Mouse (Mus musculus): ENCODE results near the gene Rnase12. TPM values are rescaled to one million over a fixed set of nuclear protein-coding genes. Genes with fewer than 3 reads are reported as not detected.
"Not testable (repeated sequence)": the region's sequence is repeated elsewhere in the genome, so short reads cannot be mapped to it uniquely, and the experiment has no call there.

Rnase12 gene
- polyA plus RNA-seq, 1 experiment from 2014 or later, result 0.49 TPM

GRCm38 (mm10) chr14:51017256-51017655 is 40.2 kb downstream of the Rnase12 start:
- H3K9me3 ChIP-seq (ENCODE audit: control insufficient read depth, low read length), result no peaks in the 10 kb centered on the region
- no peaks in the 10 kb centered on the region for H3K27me3 ChIP-seq (replicated peaks; ENCODE audit: control insufficient read depth, insufficient read depth, low read length)
- no peak overlapping the region for H3K4me3 ChIP-seq (ENCODE audit: low read depth, low read length)
- H3K4me2 ChIP-seq (ENCODE audit: low read depth, low read length), result no peak overlapping the region
- no peaks in the 10 kb centered on the region for H3K36me3 ChIP-seq (ENCODE audit: control insufficient read depth, insufficient read depth, low read length)
- no peak overlapping the region for H3K9ac ChIP-seq (ENCODE audit: low read depth, low read length)
- ATAC-seq (ENCODE audit: low read depth) (no peak), DNase-seq (ENCODE audit: low spot score) (peak; percentile 73)
- no peaks in the 10 kb centered on the region for H3K4me1 ChIP-seq (ENCODE audit: control insufficient read depth, insufficient read depth, low read length)
- WGBS, result 38% methylated on average over 3 of the region's 3 CpGs
- H3K27ac ChIP-seq (replicated peaks; ENCODE audit: low read depth, low read length), result no peak overlapping the region

DNA sequence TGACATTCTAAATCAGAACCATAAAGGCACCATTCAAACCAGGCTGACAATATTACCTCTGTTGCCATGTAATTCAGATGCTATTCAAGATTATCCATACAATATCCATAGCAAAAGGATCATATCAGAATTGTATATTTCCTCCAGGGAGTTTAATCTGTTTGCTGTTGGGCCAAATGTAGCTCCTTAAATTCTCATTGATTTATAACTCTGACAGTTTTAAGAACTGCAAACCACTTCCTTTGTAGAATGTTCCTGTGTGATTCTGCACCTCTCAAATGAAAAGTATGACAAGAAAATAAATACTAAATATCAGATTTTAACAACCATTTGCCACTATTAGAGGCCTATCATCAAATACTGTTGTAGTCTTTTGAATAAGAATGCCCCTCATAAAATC is 41.7 kb downstream of the Rnase12 start:
- no peaks in the 10 kb centered on the region for H3K27me3 ChIP-seq (replicated peaks; ENCODE audit: control insufficient read depth, insufficient read depth, low read length)
- H3K9me3 ChIP-seq (ENCODE audit: control insufficient read depth, low read length), result no peaks in the 10 kb centered on the region
- no peak overlapping the region for H3K27ac ChIP-seq (replicated peaks; ENCODE audit: low read depth, low read length)
- no peak overlapping the region for H3K4me3 ChIP-seq (ENCODE audit: low read depth, low read length)
- ATAC-seq (ENCODE audit: low read depth) (no peak), DNase-seq (ENCODE audit: low spot score) (no peak)
- no peak overlapping the region for H3K9ac ChIP-seq (ENCODE audit: low read depth, low read length)
- H3K4me1 ChIP-seq (ENCODE audit: control insufficient read depth, insufficient read depth, low read length), result no peaks in the 10 kb centered on the region
- H3K36me3 ChIP-seq (ENCODE audit: control insufficient read depth, insufficient read depth, low read length), result no peaks in the 10 kb centered on the region
- no peak overlapping the region for H3K4me2 ChIP-seq (ENCODE audit: low read depth, low read length)

DNA sequence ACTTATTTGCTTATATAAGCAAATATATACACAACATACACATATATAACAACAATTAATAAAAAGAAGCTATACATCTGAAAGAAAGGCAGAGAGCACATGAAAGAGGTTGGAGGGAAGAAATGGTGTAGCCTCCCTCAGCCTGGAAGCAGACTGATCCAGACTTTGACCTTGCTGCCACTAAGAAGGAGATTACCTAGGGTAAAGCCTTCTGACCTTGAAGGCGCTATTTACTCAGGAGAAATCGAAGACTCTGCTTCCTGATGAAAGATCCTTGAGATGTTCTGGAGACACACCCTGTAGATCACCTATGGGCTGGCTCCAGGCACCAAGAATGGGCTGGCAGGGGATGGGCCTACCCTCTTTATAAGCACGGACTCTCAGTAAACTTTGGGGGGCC is 42.7 kb downstream of the Rnase12 start:
- 83% methylated on average over 3 of the region's 3 CpGs for WGBS
- H3K4me3 ChIP-seq (ENCODE audit: low read depth, low read length); H3K4me1 ChIP-seq (ENCODE audit: control insufficient read depth, insufficient read depth, low read length); ATAC-seq (ENCODE audit: low read depth); H3K9ac ChIP-seq (ENCODE audit: low read depth, low read length); H3K9me3 ChIP-seq (ENCODE audit: control insufficient read depth, low read length); H3K4me2 ChIP-seq (ENCODE audit: low read depth, low read length); H3K36me3 ChIP-seq (ENCODE audit: control insufficient read depth, insufficient read depth, low read length); H3K27me3 ChIP-seq (replicated peaks; ENCODE audit: control insufficient read depth, insufficient read depth, low read length); H3K27ac ChIP-seq (replicated peaks; ENCODE audit: low read depth, low read length); DNase-seq (ENCODE audit: low spot score): not testable (repeated sequence)

DNA sequence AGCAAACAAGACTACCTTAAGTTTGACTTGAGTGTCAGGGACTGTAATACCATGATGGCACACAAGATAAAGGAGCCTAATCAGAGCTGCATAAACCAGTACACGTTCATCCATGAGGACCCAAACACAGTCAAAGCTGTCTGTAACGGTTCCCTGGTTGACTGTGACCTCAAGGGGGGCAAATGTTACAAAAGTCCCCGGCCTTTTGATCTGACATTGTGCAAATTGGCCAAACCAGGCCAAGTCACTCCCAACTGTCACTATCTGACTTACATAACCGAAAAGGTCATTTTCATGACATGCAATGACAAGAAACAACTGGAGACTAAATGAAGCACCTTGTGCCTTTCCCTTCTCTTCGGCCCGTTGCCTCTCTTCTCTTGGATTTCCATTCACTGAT is 47.9 kb downstream of the Rnase12 start:
- H3K4me1 ChIP-seq (ENCODE audit: control insufficient read depth, insufficient read depth, low read length), result peaks cover 8% of the 10 kb centered on the region; the same call in 1 of the 2 replicates
- H3K9me3 ChIP-seq (ENCODE audit: control insufficient read depth, low read length), result no peaks in the 10 kb centered on the region
- no peak for ATAC-seq (ENCODE audit: low read depth)
- no peaks in the 10 kb centered on the region for H3K36me3 ChIP-seq (ENCODE audit: control insufficient read depth, insufficient read depth, low read length)
- DNase-seq (ENCODE audit: low spot score), result no peak
- H3K27me3 ChIP-seq (replicated peaks; ENCODE audit: control insufficient read depth, insufficient read depth, low read length), result no peaks in the 10 kb centered on the region
- WGBS, result 91% methylated on average over 6 of the region's 6 CpGs
- H3K4me2 ChIP-seq (ENCODE audit: low read depth, low read length), result no peak overlapping the region
- no peak overlapping the region for H3K9ac ChIP-seq (ENCODE audit: low read depth, low read length)
- peak overlapping the region; percentile 94; the same call in 1 of the 2 replicates for H3K27ac ChIP-seq (replicated peaks; ENCODE audit: low read depth, low read length)
- H3K4me3 ChIP-seq (ENCODE audit: low read depth, low read length), result no peak overlapping the region

DNA sequence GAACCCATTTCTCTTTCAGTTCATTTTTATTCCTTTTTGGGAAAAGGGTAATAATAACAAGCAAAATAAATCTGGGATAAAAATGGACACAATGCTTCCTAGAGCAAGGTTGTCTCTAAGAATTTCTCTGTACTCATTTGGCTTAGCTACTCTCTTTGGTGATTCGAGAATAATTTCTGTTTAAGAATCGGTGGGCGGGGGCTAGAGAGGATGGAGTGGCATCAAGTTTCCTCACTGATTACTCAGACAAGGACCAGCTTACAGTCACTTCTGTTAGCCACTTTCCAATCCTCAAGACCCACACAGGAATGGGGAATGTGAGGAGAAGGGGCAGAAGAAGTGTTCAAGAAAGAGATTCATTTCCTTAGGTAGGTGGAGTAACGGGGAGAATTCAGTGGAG is 48.7 kb downstream of the Rnase12 start:
- 65% methylated on average over 4 of the region's 4 CpGs for WGBS
- Histone ChIP-seq H3K9ac (ENCODE audit: low read depth, low read length) (no peak overlapping the region), H3K4me1 (ENCODE audit: control insufficient read depth, insufficient read depth, low read length) (peaks cover 8% of the 10 kb centered on the region; the same call in 1 of the 2 replicates), H3K27ac (replicated peaks; ENCODE audit: low read depth, low read length) (peak overlapping the region; percentile 94), H3K9me3 (ENCODE audit: control insufficient read depth, low read length) (no peaks in the 10 kb centered on the region), H3K4me3 (ENCODE audit: low read depth, low read length) (no peak overlapping the region), H3K36me3 (ENCODE audit: control insufficient read depth, insufficient read depth, low read length) (no peaks in the 10 kb centered on the region), H3K4me2 (ENCODE audit: low read depth, low read length) (no peak overlapping the region), H3K27me3 (replicated peaks; ENCODE audit: control insufficient read depth, insufficient read depth, low read length) (no peaks in the 10 kb centered on the region)
- DNase-seq (ENCODE audit: low spot score) (no peak), ATAC-seq (ENCODE audit: low read depth) (no peak)

DNA sequence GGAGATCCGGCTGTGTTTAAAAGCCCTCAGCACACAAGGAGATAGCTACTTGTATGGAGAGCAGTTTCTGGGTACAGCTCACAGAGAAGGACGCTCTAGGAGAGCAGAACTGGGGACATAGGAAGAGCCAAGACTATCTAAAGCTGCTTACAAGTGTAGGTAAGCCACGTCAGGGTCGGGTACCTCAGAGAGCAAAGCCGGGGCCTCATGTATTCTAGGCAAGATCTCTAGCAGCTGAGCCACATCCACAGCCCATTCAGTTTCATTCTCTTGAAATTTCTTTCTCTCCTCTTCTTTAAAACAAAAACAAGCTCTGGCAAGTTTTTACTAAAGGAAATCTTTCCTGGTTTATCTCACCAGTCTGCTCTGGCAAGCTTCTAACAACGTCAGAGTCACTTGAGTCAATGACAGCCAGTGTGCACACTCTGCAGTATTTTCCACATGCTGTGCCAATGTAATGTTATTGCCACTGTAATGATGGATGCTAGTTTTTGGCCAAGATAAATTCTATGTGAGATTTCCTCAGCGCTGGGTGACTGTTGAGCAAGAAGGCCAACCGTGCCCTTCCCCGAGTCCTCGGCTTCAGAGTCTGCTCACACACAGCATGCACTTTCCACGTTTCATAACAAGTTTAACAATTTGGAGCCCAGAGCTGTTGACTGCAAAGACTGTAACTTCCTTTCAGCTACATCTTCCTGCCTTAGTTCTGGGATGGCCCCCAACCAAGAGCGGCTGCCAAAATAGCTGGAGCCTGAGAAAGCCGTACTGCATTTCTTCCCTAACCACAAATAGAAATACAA is 49.3 kb downstream of the Rnase12 start:
- no peak overlapping the region for H3K4me3 ChIP-seq (ENCODE audit: low read depth, low read length)
- ATAC-seq (ENCODE audit: low read depth) (peak; percentile 82; the same call in 1 of the 2 replicates), DNase-seq (ENCODE audit: low spot score) (peak; percentile 86)
- no peaks in the 10 kb centered on the region for H3K36me3 ChIP-seq (ENCODE audit: control insufficient read depth, insufficient read depth, low read length)
- no peaks in the 10 kb centered on the region for H3K9me3 ChIP-seq (ENCODE audit: control insufficient read depth, low read length)
- WGBS, result 50% methylated on average over 13 of the region's 13 CpGs
- peaks cover 8% of the 10 kb centered on the region; the same call in 1 of the 2 replicates for H3K4me1 ChIP-seq (ENCODE audit: control insufficient read depth, insufficient read depth, low read length)
- peak overlapping the region; percentile 23 for H3K9ac ChIP-seq (ENCODE audit: low read depth, low read length)
- H3K27me3 ChIP-seq (replicated peaks; ENCODE audit: control insufficient read depth, insufficient read depth, low read length), result no peaks in the 10 kb centered on the region
- H3K4me2 ChIP-seq (ENCODE audit: low read depth, low read length), result 0 out of 2 replicates have a peak overlapping the region, but pooled peaks have one; percentile 15
- peak overlapping the region; percentile 94 for H3K27ac ChIP-seq (replicated peaks; ENCODE audit: low read depth, low read length)

- Histone ChIP-seq H3K36me3 (ENCODE audit: control insufficient read depth, insufficient read depth, low read length) (no peaks in the 10 kb centered on the region), H3K9ac (ENCODE audit: low read depth, low read length) (peak within 1 kb of the TSS; percentile 23), H3K9me3 (ENCODE audit: control insufficient read depth, low read length) (no peaks in the 10 kb centered on the region), H3K4me3 (ENCODE audit: low read depth, low read length) (no peak within 1 kb of the TSS), H3K27ac (replicated peaks; ENCODE audit: low read depth, low read length) (peak within 1 kb of the TSS; percentile 94), H3K4me2 (ENCODE audit: low read depth, low read length) (0 out of 2 replicates have a peak within 1 kb of the TSS, but pooled peaks have one; percentile 15), H3K4me1 (ENCODE audit: control insufficient read depth, insufficient read depth, low read length) (peaks cover 8% of the 10 kb centered on the region; the same call in 1 of the 2 replicates), H3K27me3 (replicated peaks; ENCODE audit: control insufficient read depth, insufficient read depth, low read length) (no peaks in the 10 kb centered on the region)
- DNase-seq (ENCODE audit: low spot score), result peak; percentile 78
- ATAC-seq (ENCODE audit: low read depth), result no peak; the same call in 1 of the 2 replicates
- WGBS, result 46% methylated on average over 8 of the region's 8 CpGs
Measured at GRCm38 (mm10) chr14:51007152-51007801, 50.2 kb downstream of the Rnase12 start, which contains the start of gene Rnase10. TSS of gene Rnase10 (plus strand) at chr14:51007751.

All from embryonic facial prominence, embryonic 14.5 days (tissue).